Mouse (Mus musculus): ENCODE results near the gene Mmp21.

GRCm38 (mm10) chr7:133702333-133702732, 22.5 kb upstream of the Mmp21 start:
- TF ChIP-seq MAX (IDR thresholded peaks at IDR 0.05) (no peak), CTCF (IDR thresholded peaks at IDR 0.05; ENCODE audit: control insufficient read depth, insufficient read depth, insufficient read length) (no peak), USF1 (IDR thresholded peaks at IDR 0.05; ENCODE audit: low read depth) (no peak), MYOG (IDR thresholded peaks at IDR 0.05; ENCODE audit: control insufficient read depth, extremely low read depth, insufficient read length) (no peak), CEBPB (IDR thresholded peaks at IDR 0.05; ENCODE audit: low read depth) (no peak)
